Mouse (Mus musculus) stomach, postnatal 0 days (tissue): ENCODE measurements around the gene Usp45.

Experiments used
- CTCF ChIP-seq: IDR thresholded peaks from 2 replicates; pipeline ENCODE4 v1.5.1; 2016; ENCODE audit warnings: antibody characterized with exemption, low read depth, mild to moderate bottlenecking, moderate library complexity
- EP300 ChIP-seq: optimal IDR thresholded peaks from 2 replicates; pipeline ENCODE3; 2016; ENCODE audit warnings: antibody characterized with exemption

DNA sequence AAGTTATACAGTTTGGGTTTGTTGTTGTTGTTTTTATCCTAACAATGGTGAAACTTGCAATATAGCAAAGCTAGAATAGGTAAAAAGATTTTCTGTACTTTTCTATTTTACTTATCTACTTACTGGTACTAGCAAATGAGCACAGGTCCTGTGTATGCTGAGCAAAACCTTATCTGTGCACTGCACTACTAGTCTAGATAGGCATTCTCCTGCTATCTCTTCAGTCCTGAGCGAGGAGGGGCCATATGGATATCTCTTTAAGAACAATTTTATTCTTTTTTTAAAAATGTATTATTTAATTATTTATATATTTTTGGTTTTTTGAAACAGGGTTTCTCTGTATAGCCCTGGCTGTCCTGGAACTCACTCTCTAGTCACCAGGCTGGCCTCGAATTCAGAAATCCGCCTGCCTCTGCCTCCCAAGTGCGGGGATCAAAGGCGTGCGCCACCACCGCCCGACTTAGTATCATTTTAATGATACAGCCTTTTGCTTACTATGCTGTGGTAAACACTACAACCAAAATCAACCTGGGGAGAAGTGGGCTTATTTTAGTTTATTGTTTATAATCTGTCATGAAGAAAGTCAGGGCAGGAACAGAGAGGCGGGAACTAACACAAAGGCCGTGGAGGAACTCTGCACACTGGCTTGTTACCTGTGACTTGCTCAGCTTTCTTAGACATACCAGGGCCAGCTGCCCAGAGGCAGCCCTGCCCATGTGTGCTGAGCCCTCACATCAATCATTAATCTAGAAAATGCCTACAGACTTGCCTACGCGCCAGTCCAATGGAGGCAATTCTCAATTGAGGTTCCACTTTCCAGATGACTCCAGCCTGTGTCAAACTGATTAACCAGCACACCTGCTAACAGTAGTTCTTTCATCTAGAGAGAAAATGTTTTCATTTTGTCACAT is 14.1 kb downstream of the Usp45 start:
- TF ChIP-seq CTCF (no peak), EP300 (no peak)
